Mouse (Mus musculus): ENCODE results near the gene Pcgf1. TPM values are rescaled to one million over a fixed set of nuclear protein-coding genes. Genes with fewer than 3 reads are reported as not detected.

The Pcgf1 gene
- 48.1 and 49.2 TPM in 2 replicates for polyA plus RNA-seq (2015; fragmentation: Nextera tagmentation; extraction: Ambion mirVana)

DNA sequence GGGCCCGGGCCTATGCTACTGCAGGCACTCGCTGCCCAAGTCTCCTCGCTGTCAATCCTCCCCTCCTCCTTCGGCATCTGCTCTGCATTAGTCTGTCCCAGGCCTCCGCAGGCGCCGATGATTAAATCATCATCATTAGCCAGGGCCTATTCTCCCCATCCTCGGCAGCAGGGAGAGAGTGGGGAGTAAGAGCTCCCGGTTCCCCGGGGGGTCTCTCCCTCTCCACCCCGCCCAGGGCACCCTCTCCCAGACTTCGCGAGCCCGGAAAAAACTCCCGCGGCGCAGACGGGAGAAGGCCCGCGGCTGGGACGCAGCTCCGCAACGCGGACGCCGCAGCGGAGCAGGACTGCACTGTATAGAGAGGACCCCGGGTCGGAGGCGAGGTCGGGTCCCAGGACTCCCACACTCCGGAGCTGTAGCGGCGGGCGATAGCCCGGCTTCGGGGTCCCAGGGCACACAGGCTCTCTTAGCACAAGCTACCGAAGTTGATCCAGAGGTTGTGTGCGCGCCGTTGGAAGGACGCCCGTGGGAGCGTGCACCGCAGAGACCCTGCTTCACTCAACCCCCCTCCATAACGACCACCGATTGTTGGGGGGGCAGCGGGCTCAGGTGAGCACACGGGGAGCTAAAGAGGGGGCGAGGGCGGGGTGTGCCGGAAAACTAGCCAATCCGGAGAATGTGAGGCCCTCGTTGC is at the start of gene Pcgf1:
TSS of gene Pcgf1 (plus strand) at position 240 of the 694 bp plus-strand sequence.
- H3K4me2 ChIP-seq (replicated peaks): peak within 1 kb of the TSS; percentile 97
- peak within 1 kb of the TSS; percentile 83 for H3K9ac ChIP-seq (replicated peaks)
- peak; percentile 78 for ATAC-seq (replicated peaks)
- H3K9me3 ChIP-seq: no peaks in the 10 kb centered on the region
- H3K27me3 ChIP-seq: peaks cover 47% of the 10 kb centered on the region
- H3K4me1 ChIP-seq: peaks cover 22% of the 10 kb centered on the region
- under 1% methylated on average over 54 of the region's 54 CpGs for WGBS
- peak within 1 kb of the TSS; percentile 80 for H3K4me3 ChIP-seq
- peaks cover 10% of the 10 kb centered on the region for H3K36me3 ChIP-seq
- peak within 1 kb of the TSS; percentile 92 for H3K27ac ChIP-seq (replicated peaks)

DNA sequence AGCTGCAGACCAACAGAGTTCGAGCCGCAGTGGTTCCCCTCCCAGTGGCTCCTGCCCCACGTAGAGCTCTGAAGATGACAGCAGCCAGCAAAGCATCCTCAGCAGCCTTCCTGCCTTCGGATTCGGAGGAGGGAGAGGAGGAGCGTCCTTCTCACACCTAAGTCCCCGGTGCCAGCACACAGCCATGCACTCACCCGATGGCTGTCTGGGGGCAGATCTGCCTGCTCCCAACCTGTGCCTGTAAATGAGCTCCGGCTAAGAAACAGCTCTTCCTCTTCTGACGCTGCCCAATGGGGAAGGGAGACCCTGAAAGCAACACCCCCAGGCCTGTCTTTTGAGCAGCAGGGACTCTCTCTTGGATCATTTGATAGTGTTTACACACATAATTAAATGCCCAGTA is 47.9 kb upstream of the Pcgf1 start:
- WGBS: 20% methylated on average over 10 of the region's 10 CpGs
- Histone ChIP-seq H3K36me3 (no peaks in the 10 kb centered on the region), H3K4me2 (replicated peaks) (no peak overlapping the region), H3K9me3 (no peaks in the 10 kb centered on the region), H3K27me3 (peaks cover 26% of the 10 kb centered on the region; the same call in 1 of the 2 replicates), H3K9ac (replicated peaks) (no peak overlapping the region), H3K27ac (replicated peaks) (no peak overlapping the region), H3K4me1 (peaks cover 27% of the 10 kb centered on the region), H3K4me3 (no peak overlapping the region)
- ATAC-seq (replicated peaks): no peak

DNA sequence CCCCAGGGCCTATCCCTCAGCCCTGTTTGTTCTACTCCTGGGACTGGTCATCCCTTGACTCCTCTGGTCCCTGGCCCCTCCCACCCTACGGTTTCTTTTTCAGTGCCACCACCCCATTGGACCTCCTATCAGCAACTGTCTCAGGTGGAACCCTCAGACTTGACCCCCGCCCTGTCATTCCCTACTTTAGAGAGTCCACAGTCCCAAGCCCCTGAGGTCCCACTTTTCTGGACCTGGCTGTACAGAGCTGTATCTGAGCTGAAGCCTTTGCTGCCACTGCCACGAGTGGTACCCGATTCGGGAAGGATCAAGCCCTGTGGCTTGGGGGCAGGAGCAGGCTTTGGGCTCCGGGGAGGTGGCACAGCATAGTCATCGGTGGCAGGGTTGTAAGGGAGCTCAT is 46.6 kb upstream of the Pcgf1 start:
- Histone ChIP-seq H3K4me2 (replicated peaks) (no peak overlapping the region), H3K9me3 (no peaks in the 10 kb centered on the region), H3K27me3 (peaks cover 26% of the 10 kb centered on the region; the same call in 1 of the 2 replicates), H3K9ac (replicated peaks) (no peak overlapping the region), H3K36me3 (no peaks in the 10 kb centered on the region), H3K4me3 (no peak overlapping the region), H3K4me1 (peaks cover 27% of the 10 kb centered on the region), H3K27ac (replicated peaks) (no peak overlapping the region)
- ATAC-seq (replicated peaks): no peak
- 59% methylated on average over 7 of the region's 7 CpGs for WGBS

DNA sequence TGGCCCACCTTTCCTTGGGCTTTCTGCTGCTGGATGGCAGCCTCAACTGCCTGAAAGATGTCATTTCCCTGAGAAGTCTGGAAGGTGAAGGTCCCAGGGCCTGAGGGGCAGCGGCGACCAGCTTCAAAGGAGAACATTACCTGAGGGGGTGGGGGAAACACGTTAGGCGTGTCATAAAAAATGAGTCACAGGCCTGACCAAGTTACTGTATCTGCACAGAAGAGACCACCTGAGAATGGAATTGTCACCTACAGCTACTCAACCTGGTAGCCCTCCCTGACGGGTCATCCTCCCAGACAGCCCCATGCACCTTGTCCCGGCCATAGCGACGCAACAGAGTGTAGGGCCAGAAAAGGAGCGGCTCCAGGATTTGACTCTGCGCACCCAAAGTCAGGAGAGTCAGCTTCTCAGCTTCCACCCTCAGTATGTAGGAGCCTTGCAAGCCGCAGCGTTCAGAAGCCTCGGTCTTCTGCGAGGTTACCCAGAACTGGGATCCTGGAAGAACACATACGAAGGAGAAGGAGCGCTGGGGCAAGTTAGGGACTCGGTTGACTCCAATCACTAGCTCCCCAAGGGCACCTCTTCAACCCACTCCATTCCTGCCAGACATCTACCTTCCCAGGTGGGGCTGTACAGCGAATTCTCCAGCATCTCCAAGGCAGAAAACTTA is 45.6 kb upstream of the Pcgf1 start:
- H3K36me3 ChIP-seq: no peaks in the 10 kb centered on the region
- H3K9ac ChIP-seq (replicated peaks): 0 out of 2 replicates have a peak overlapping the region, but pooled peaks have one; percentile 51
- H3K27me3 ChIP-seq: peaks cover 26% of the 10 kb centered on the region; the same call in 1 of the 2 replicates

DNA sequence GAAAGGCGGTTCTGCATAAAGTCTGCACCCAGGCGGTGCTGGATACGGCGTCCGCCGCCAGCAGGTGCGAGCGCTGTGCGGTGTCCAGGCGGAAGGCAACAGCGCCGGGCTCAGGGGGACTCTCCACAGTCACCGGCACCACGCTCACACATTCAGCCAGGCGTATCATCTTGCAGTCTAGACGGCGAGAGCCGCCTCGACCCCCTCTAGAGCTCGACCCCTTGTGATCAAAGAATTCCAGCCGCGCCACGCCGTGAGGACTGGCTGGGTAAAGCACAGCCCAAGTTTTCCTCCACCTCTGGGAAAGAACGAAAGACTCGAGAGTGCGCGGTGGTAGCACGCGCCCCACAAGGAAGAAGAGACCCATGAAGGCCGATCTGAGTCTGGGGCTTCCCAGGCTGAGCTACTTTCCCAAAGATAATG is 44.9 kb upstream of the Pcgf1 start:
- WGBS: under 1% methylated on average over 31 of the region's 31 CpGs
- Histone ChIP-seq H3K4me2 (replicated peaks) (peak overlapping the region; percentile 94), H3K4me3 (peak overlapping the region; percentile 55), H3K4me1 (peaks cover 27% of the 10 kb centered on the region), H3K9ac (replicated peaks) (peak overlapping the region; percentile 51), H3K9me3 (no peaks in the 10 kb centered on the region), H3K36me3 (no peaks in the 10 kb centered on the region), H3K27me3 (peaks cover 26% of the 10 kb centered on the region; the same call in 1 of the 2 replicates), H3K27ac (replicated peaks) (no peak overlapping the region)
- peak; percentile 46 for ATAC-seq (replicated peaks)

More for the DNA sequence above, 45.6 kb upstream of the Pcgf1 start:
- Histone ChIP-seq H3K4me2 (replicated peaks) (peak overlapping the region; percentile 94), H3K4me1 (peaks cover 27% of the 10 kb centered on the region), H3K9me3 (no peaks in the 10 kb centered on the region), H3K4me3 (peak overlapping the region; percentile 55), H3K27ac (replicated peaks) (no peak overlapping the region)
- no peak for ATAC-seq (replicated peaks)
- WGBS: 27% methylated on average over 18 of the region's 18 CpGs

DNA sequence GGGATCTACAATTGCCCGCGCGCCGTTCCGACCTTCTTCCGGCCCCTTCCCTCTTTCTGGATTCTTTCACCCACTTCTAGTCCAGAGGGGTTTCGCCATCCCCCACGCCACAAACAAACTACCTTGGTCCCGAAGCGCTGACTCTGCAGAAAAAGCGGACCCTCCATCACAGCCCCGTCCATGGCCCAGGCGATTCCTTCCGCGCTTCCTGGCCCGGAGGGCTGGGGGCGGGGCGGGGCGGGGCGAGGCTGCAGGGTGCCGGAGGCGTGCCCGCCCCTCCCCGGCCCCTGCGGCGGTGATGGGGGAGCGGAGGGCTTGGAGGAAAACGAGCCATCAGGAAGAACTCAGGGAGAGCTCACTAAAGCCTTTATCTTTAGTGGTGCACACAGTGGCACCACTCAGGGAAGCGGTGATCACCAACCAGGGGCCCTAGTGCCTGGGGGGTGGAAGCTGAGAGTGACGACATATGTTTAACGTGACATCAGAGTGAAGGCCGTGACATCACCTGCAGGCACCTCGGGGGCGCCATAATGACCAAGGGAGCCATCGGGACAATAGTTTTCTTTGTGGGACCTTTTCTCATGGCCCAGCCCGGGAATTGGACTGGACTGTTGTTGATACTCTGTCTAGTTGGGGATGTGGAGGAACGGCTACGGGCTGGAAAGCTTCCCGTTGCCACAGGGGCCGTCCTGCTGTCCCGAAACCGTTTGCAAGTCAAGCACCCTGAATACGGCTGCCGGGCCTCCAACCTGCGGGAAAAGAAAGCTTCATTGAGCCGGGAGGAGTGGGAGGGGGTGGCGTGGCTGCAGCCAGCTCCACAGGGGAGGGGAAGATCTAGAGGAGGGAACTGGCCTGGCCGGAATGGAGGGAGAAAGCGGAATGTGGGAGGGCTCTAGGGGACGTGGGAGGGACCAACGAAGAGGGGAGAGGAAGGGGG is 44.2 kb upstream of the Pcgf1 start, which contains the start of the genes Dok1 and Loxl3:
TSS of gene Dok1 (minus strand) at position 223 of the 937 bp plus-strand sequence.
TSS of gene Loxl3 (plus strand) at position 925 of the 937 bp plus-strand sequence.
- peak within 1 kb of the TSS; percentile 52 for H3K27ac ChIP-seq (replicated peaks)

DNA sequence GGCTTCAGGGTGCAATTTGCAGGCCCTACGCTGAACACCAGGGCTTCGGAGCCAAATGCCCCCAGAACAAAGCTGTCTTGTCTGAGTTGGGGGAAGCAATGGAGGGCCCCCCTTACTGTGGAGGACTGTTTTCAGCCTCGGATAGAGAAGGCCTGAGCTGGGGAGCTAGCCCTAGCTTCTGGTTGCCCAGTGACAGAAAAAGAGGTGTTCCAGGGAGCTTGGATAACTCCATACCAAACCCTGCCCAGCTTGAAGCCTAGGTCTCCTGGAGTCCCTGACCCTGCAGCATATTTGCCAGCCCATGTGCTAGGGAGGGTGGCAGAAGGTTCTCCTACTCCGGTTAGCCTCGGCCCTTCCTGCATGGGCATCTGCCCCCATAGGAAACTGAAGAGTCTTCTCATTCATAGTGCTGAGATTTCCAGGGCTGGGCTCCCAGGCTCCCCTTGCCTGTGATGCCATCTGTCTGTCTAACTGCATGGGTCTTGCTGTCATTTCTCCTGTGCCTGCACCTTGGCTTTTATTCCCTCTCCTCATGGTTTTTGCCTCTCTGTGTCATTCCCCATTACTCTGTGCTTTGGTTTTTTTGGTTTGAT is 43.1 kb upstream of the Pcgf1 start:
- 21% methylated on average over 5 of the region's 5 CpGs for WGBS
- Histone ChIP-seq H3K9me3 (no peaks in the 10 kb centered on the region), H3K36me3 (no peaks in the 10 kb centered on the region), H3K9ac (replicated peaks) (peak overlapping the region; percentile 51), H3K27ac (replicated peaks) (no peak overlapping the region), H3K27me3 (peaks cover 21% of the 10 kb centered on the region; the same call in 1 of the 2 replicates), H3K4me3 (peak overlapping the region; percentile 55), H3K4me2 (replicated peaks) (peak overlapping the region; percentile 94), H3K4me1 (peaks cover 35% of the 10 kb centered on the region)
- no peak for ATAC-seq (replicated peaks)

More for the DNA sequence above, 44.2 kb upstream of the Pcgf1 start, which contains the start of the genes Dok1 and Loxl3:
- no peaks in the 10 kb centered on the region for H3K36me3 ChIP-seq
- peak within 1 kb of the TSS; percentile 94 for H3K4me2 ChIP-seq (replicated peaks)
- peak within 1 kb of the TSS; percentile 51 for H3K9ac ChIP-seq (replicated peaks)
- H3K9me3 ChIP-seq: no peaks in the 10 kb centered on the region
- under 1% methylated on average over 51 of the region's 51 CpGs for WGBS
- H3K27me3 ChIP-seq: peaks cover 26% of the 10 kb centered on the region; the same call in 1 of the 2 replicates
- H3K4me1 ChIP-seq: peaks cover 32% of the 10 kb centered on the region
- peak within 1 kb of the TSS; percentile 55 for H3K4me3 ChIP-seq
- ATAC-seq (replicated peaks): peak; percentile 70

DNA sequence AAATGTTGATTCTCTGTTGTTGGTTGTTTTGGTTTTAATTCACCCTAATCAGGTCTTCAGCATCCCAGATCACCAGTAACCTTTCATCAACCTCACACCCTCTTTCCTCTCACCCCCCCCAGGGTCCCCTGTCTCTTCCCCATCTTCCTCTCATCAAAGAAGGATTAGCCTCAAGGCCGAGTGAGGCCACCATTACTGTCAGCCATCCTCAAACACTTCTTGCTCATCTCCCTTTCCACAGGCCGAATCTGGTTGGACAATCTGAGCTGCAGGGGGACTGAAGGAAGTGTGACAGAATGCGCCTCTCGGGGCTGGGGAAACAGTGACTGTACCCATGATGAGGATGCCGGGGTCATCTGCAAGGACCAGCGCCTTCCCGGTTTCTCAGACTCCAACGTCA is 40.5 kb upstream of the Pcgf1 start:
- Histone ChIP-seq H3K9me3 (no peaks in the 10 kb centered on the region), H3K4me2 (replicated peaks) (no peak overlapping the region), H3K9ac (replicated peaks) (no peak overlapping the region), H3K4me3 (no peak overlapping the region), H3K4me1 (peaks cover 33% of the 10 kb centered on the region), H3K27me3 (peaks cover 5% of the 10 kb centered on the region; the same call in 1 of the 2 replicates), H3K27ac (replicated peaks) (no peak overlapping the region), H3K36me3 (no peaks in the 10 kb centered on the region)
- WGBS: 84% methylated on average over 8 of the region's 8 CpGs
- ATAC-seq (replicated peaks): no peak

DNA sequence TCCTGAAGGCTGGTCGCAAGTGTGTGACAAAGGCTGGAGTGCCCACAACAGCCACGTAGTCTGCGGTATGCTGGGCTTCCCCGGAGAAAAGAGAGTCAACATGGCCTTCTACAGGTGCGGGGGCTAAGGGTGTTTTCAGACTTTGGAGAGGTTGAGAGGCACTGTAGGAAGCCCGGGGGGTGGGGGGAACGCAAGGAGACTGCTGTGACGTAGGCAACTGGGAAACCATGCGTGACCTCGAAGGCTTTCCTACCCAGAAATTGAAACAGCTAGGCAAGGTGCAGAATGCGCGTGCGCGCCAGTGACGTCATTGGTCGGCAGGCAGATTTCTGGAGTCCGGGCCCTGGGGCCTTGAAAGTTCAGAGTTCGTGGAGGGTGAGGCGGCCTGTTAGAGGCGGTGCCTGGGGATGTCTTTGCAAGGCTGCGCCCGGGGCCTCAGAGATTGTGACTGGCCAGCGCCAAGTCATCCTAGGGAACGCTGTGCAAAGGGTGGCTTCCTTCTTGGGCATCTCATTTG is 39.1 kb upstream of the Pcgf1 start:
- Histone ChIP-seq H3K27ac (replicated peaks) (no peak overlapping the region), H3K4me1 (peaks cover 20% of the 10 kb centered on the region), H3K27me3 (no peaks in the 10 kb centered on the region), H3K36me3 (no peaks in the 10 kb centered on the region), H3K9me3 (no peaks in the 10 kb centered on the region), H3K4me3 (peak overlapping the region; percentile 38), H3K9ac (replicated peaks) (peak overlapping the region; percentile 40), H3K4me2 (replicated peaks) (peak overlapping the region; percentile 69)
- 9% methylated on average over 24 of the region's 24 CpGs for WGBS
- peak; percentile 59 for ATAC-seq (replicated peaks)

DNA sequence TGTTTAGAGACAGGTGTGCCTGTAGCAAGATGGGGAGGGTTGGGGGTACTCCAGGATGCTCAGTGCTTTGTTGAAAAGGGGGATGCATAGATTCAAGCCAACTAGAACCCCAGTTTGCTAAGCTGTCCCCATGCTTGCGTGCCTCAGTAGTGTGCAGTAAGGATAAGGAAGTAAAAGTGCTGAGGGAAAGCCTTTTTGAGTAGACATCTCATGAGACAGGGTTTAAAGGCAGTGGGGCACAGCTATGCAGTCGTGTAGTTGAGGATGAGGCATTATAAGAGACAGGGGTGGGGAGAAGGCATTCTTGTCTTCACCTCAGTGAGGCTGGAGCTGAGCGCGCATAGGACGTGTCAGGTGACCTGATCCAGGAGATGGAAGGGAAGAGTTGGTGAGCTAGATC is 37.1 kb upstream of the Pcgf1 start:
- H3K4me3 ChIP-seq: no peak overlapping the region
- WGBS: 78% methylated on average over 5 of the region's 5 CpGs
- H3K9me3 ChIP-seq: no peaks in the 10 kb centered on the region
- ATAC-seq (replicated peaks): no peak
- no peaks in the 10 kb centered on the region for H3K36me3 ChIP-seq
- no peak overlapping the region for H3K27ac ChIP-seq (replicated peaks)
- no peaks in the 10 kb centered on the region for H3K27me3 ChIP-seq
- no peak overlapping the region for H3K4me2 ChIP-seq (replicated peaks)
- H3K4me1 ChIP-seq: peaks cover 8% of the 10 kb centered on the region
- no peak overlapping the region for H3K9ac ChIP-seq (replicated peaks)

DNA sequence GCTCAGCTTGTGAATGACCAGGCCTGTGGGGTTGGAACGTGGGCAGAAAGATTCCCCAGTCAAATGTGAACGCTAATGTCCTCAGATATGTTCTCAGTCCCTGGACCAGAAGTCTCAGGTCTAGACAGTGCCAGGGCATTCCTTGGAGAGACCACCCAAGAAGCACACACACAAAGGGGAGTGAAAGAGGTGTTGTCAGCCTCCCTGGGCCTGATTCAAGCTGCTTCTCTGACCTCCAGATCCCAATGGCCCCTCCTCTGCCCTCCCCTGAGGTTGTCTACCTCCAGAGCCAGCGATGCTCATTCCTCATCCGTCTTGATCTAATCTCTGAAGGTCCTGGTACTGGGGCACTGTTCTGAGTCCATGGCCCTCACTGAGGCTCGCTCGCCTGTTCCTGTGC is 34.1 kb upstream of the Pcgf1 start:
- 67% methylated on average over 6 of the region's 6 CpGs for WGBS
- no peaks in the 10 kb centered on the region for H3K9me3 ChIP-seq
- no peaks in the 10 kb centered on the region for H3K36me3 ChIP-seq
- H3K9ac ChIP-seq (replicated peaks): no peak overlapping the region
- H3K4me3 ChIP-seq: no peak overlapping the region
- H3K4me2 ChIP-seq (replicated peaks): no peak overlapping the region
- H3K27ac ChIP-seq (replicated peaks): no peak overlapping the region
- H3K27me3 ChIP-seq: no peaks in the 10 kb centered on the region
- peaks cover 3% of the 10 kb centered on the region for H3K4me1 ChIP-seq
- no peak for ATAC-seq (replicated peaks)

Measured in forebrain, embryonic 15.5 days (tissue).